Mouse (Mus musculus): ENCODE measurements around the gene Fam221b.

GRCm38 (mm10) chr4:43666412-43666811, 2.5 kb downstream of the Fam221b start:
- TF ChIP-seq CTCF (IDR thresholded peaks at IDR 0.05; ENCODE audit: low read depth, low read length) (no peak), POLR2A (IDR thresholded peaks at IDR 0.05; ENCODE audit: borderline replicate concordance, low read depth, low read length) (no peak)

Data from bone marrow macrophage, adult 2 months (primary cell).